Mouse (Mus musculus) forebrain, postnatal 0 days (tissue): ENCODE measurements around the gene Slc26a11. TPM values are rescaled to one million over a fixed set of nuclear protein-coding genes. Genes with fewer than 3 reads are reported as not detected.
"Not testable (repeated sequence)": the region's sequence is repeated elsewhere in the genome, so short reads cannot be mapped to it uniquely, and the experiment has no call there.

Source experiments
- ATAC-seq: fragments of 200-750 bp; cut with Nextera tagmentation; 2 replicates; pipeline ENCODE4 v1.8.0; 2017; ENCODE audit warnings: mild to moderate bottlenecking, moderate library complexity
- DNase-seq: peaks from one replicate; pipeline ENCODE4 v3.0.0-alpha.2; 2015
- H3K27ac ChIP-seq: fragments of 300-500 bp; sonication (generic); 2 replicates; pipeline ENCODE4 v1.5.1; 2014; ENCODE audit warnings: low read depth, mild to moderate bottlenecking, antibody characterized with exemption, low read length, moderate library complexity, mixed read lengths
- H3K27me3 ChIP-seq: fragments of 300-500 bp; sonication (generic); 2 replicates; pipeline ENCODE4 v1.6.1; 2014; ENCODE audit warnings: mild to moderate bottlenecking, low read length, mixed read lengths; ENCODE audit not compliant: insufficient read depth
- H3K36me3 ChIP-seq: fragments of 300-500 bp; sonication (generic); 2 replicates; pipeline ENCODE4 v1.6.1; 2014; ENCODE audit warnings: mild to moderate bottlenecking, moderate library complexity; ENCODE audit not compliant: insufficient read depth
- H3K4me1 ChIP-seq: fragments of 300-500 bp; sonication (generic); 2 replicates; pipeline ENCODE4 v1.6.1; 2014; ENCODE audit warnings: antibody characterized with exemption; ENCODE audit not compliant: insufficient read depth
- H3K4me2 ChIP-seq: fragments of 300-500 bp; sonication (generic); 2 replicates; pipeline ENCODE4 v1.6.1; 2014; ENCODE audit warnings: low read depth, mild to moderate bottlenecking, moderate library complexity
- H3K4me3 ChIP-seq: fragments of 300-500 bp; sonication (generic); 2 replicates; pipeline ENCODE4 v1.5.1; 2014; ENCODE audit warnings: low read depth, low read length, mixed read lengths
- H3K9ac ChIP-seq: fragments of 300-500 bp; sonication (generic); 2 replicates; pipeline ENCODE4 v1.6.1; 2014; ENCODE audit warnings: mild to moderate bottlenecking
- H3K9me3 ChIP-seq: fragments of 300-500 bp; sonication (generic); 2 replicates; pipeline ENCODE4 v1.6.1; 2016; ENCODE audit warnings: low read length
- CTCF ChIP-seq: sonication (generic); IDR thresholded peaks from 2 replicates; pipeline ENCODE4 v1.5.1; 2016; ENCODE audit warnings: antibody characterized with exemption, control low read depth, low read depth
- WGBS: fragments of 180-500 bp; shearing (Covaris S2); extraction: QIAGEN DNeasy Blood & Tissue Kit; methylation state at CpG from one replicate; pipeline ENCODE4 v1.1.7; 2014; 5-methylcytosine and 5-hydroxymethylcytosine counted together
- polyA plus RNA-seq: library from polyadenylated mRNA; unstranded; fragments of >200 nt; fragmentation: Nextera tagmentation; extraction: Ambion mirVana; gene quantifications from 2 replicates; pipeline ENCODE4 v1.2.1, GENCODE M21; 2015
- total RNA-seq: library from RNA; depleted of rRNA; stranded (reverse); fragments of >200 nt; gene quantifications from 2 replicates; pipeline ENCODE4 v1.2.3, GENCODE M21; 2014

Gene Slc26a11
- total and polyA plus RNA-seq, 2 experiments from 2014 or later: 3.6 to 4.8 TPM

- H3K4me1 ChIP-seq: no peaks in the 10 kb centered on the region
- no peak overlapping the region for H3K27ac ChIP-seq
- ATAC-seq (no peak), DNase-seq (no peak)
- H3K4me3 ChIP-seq: no peak overlapping the region
- TF ChIP-seq CTCF: no peak
- H3K36me3 ChIP-seq: no peaks in the 10 kb centered on the region
- no peaks in the 10 kb centered on the region for H3K9me3 ChIP-seq
- no peak overlapping the region for H3K9ac ChIP-seq
- H3K27me3 ChIP-seq: no peaks in the 10 kb centered on the region
- WGBS: 79% methylated on average over 6 of the region's 6 CpGs
- no peak overlapping the region for H3K4me2 ChIP-seq
Observed at GRCm38 (mm10) chr11:119382338-119382850, 27.0 kb downstream of the Slc26a11 start.

- DNase-seq (no peak), ATAC-seq (no peak)
- no peak overlapping the region for H3K4me3 ChIP-seq
- no peak overlapping the region for H3K27ac ChIP-seq
- H3K36me3 ChIP-seq: no peaks in the 10 kb centered on the region
- no peaks in the 10 kb centered on the region for H3K4me1 ChIP-seq
- H3K27me3 ChIP-seq: no peaks in the 10 kb centered on the region; the same call in 1 of the 2 replicates
- no peak overlapping the region for H3K9ac ChIP-seq
- no peak for TF ChIP-seq CTCF
- H3K9me3 ChIP-seq: no peaks in the 10 kb centered on the region
- WGBS: 80% methylated on average over 4 of the region's 4 CpGs
- H3K4me2 ChIP-seq: no peak overlapping the region
Observed at GRCm38 (mm10) chr11:119384904-119385303, 29.5 kb downstream of the Slc26a11 start.

- 96% methylated on average over 5 of the region's 5 CpGs for WGBS
- Histone ChIP-seq H3K4me3 (no peak overlapping the region), H3K36me3 (no peaks in the 10 kb centered on the region), H3K27me3 (peaks cover 6% of the 10 kb centered on the region; the same call in 1 of the 2 replicates), H3K4me2 (no peak overlapping the region), H3K9ac (no peak overlapping the region), H3K9me3 (no peaks in the 10 kb centered on the region), H3K4me1 (no peaks in the 10 kb centered on the region), H3K27ac (no peak overlapping the region)
- ATAC-seq (no peak), DNase-seq (no peak)
- no peak for TF ChIP-seq CTCF
Observed at GRCm38 (mm10) chr11:119386306-119386705, 30.9 kb downstream of the Slc26a11 start.

- not testable (repeated sequence) for H3K36me3 ChIP-seq, ATAC-seq, H3K4me1 ChIP-seq, DNase-seq, H3K9me3 ChIP-seq, H3K27ac ChIP-seq, H3K9ac ChIP-seq, H3K4me2 ChIP-seq, H3K4me3 ChIP-seq
- H3K27me3 ChIP-seq: peaks cover 12% of the 10 kb centered on the region
- WGBS: 33% methylated on average over 3 of the region's 3 CpGs
Observed at GRCm38 (mm10) chr11:119387273-119387672, 31.9 kb downstream of the Slc26a11 start.

GRCm38 (mm10) chr11:119389851-119390270, 34.5 kb downstream of the Slc26a11 start:
- H3K36me3 ChIP-seq: no peaks in the 10 kb centered on the region
- no peaks in the 10 kb centered on the region for H3K4me1 ChIP-seq
- peak; percentile 52 for TF ChIP-seq CTCF
- peak overlapping the region; percentile 46 for H3K27ac ChIP-seq
- no peaks in the 10 kb centered on the region for H3K9me3 ChIP-seq
- peak overlapping the region; percentile 90 for H3K4me2 ChIP-seq
- peaks cover 14% of the 10 kb centered on the region for H3K27me3 ChIP-seq
- peak; percentile 71 for DNase-seq
- H3K9ac ChIP-seq: peak overlapping the region; percentile 46
- ATAC-seq: peak; percentile 78
- H3K4me3 ChIP-seq: peak overlapping the region; percentile 44
- WGBS: 4% methylated on average over 35 of the region's 35 CpGs

- Histone ChIP-seq H3K27me3 (peaks cover 14% of the 10 kb centered on the region), H3K4me1 (no peaks in the 10 kb centered on the region), H3K36me3 (no peaks in the 10 kb centered on the region), H3K4me2 (peak overlapping the region; percentile 90), H3K9me3 (no peaks in the 10 kb centered on the region), H3K27ac (peak overlapping the region; percentile 46), H3K9ac (peak overlapping the region; percentile 46), H3K4me3 (peak overlapping the region; percentile 44)
- peak; percentile 54 for ATAC-seq
- TF ChIP-seq CTCF: 0 out of 2 replicates have a peak, but pooled peaks have one; percentile 5
- DNase-seq: peak; percentile 14
- 3% methylated on average over 53 of the region's 53 CpGs for WGBS
Observed at GRCm38 (mm10) chr11:119390271-119391231, 35.2 kb downstream of the Slc26a11 start.
